Mouse (Mus musculus) heart, adult 8-10 months (tissue): ENCODE data around the gene Faf2. TPM values are rescaled to one million over a fixed set of nuclear protein-coding genes. Genes with fewer than 3 reads are reported as not detected.
"Not testable (repeated sequence)": the region's sequence is repeated elsewhere in the genome, so short reads cannot be mapped to it uniquely, and the experiment has no call there.

ENCODE experiments used
- DNase-seq: peaks from one replicate; pipeline ENCODE4 v3.0.0; 2022; ENCODE audit warnings: low spot score
- total RNA-seq, 4 experiments: library from RNA; stranded (reverse); gene quantifications; 2 replicates each; pipeline ENCODE4 v1.2.4; 2022

Gene Faf2
- total RNA-seq, 4 experiments from 2014 or later: 15.8 to 24.3 (median 21.3) TPM

DNA sequence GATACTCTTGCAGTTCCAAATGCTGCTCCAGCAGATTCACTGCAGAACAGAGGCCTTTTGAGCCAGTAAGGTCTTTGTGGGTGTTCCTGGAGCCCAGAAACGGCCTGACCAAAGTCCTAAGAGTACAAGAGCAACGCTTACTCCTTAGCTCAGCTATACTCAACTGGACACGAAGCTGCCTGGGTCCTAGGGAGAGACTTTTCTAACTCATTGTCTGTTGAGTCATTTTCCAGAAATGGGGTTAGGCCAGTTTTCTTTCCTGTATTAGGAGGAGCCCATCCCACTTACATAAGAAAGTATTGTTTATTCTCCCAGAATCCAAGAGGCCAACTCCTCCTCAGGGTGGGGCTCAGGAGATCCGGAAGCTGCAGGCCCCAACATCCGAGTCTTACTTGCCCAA is 16.2 kb upstream of the Faf2 start:
- DNase-seq: peak; percentile 44

GRCm38 (mm10) chr13:54607204-54607603 is 14.4 kb upstream of the Faf2 start:
- no peak for DNase-seq

DNA sequence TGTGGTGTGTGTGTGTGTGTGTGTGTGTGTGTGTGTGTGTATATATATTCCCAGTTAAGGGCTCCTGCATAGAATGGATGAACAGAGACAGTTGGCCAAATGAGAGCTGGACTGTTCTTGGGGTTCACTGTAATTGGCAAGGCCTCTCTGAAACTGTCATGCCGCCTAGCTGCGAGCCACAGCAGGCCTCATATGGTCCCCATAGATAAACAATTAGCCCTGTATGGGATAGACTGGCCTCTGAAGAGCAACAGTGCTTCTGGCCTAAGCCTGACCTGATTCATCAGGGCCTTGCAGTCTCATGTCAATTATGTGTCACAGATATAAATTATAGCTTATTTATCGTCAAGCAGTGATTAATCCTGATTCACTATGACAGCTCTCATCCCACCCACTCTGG is 13.6 kb upstream of the Faf2 start:
- DNase-seq: no peak

DNA sequence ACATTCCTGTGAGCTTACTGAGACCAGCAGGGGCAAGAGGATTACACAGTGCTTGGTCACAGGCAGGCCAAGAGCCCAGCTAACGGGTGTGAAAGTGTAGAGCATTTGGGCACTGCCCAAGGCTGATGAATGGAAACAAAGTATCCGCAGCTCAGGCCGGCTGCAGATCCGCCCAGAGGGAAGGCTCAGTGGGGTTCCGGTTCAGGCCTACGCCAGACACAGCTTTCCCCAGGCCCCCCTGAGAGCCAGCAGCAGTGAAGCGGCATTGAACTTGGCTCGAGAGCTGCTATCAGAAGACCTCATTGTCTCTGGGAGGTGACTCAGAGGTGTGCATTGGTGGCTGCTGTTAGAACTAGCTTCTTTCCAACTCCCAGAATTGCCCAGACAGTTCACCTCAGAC is 12.9 kb upstream of the Faf2 start:
- DNase-seq: peak; percentile 41

- DNase-seq: no peak
Measured at GRCm38 (mm10) chr13:54609301-54609700, 12.3 kb upstream of the Faf2 start.

- DNase-seq: peak; percentile 38
Measured at GRCm38 (mm10) chr13:54610613-54610971, 11.0 kb upstream of the Faf2 start.

DNA sequence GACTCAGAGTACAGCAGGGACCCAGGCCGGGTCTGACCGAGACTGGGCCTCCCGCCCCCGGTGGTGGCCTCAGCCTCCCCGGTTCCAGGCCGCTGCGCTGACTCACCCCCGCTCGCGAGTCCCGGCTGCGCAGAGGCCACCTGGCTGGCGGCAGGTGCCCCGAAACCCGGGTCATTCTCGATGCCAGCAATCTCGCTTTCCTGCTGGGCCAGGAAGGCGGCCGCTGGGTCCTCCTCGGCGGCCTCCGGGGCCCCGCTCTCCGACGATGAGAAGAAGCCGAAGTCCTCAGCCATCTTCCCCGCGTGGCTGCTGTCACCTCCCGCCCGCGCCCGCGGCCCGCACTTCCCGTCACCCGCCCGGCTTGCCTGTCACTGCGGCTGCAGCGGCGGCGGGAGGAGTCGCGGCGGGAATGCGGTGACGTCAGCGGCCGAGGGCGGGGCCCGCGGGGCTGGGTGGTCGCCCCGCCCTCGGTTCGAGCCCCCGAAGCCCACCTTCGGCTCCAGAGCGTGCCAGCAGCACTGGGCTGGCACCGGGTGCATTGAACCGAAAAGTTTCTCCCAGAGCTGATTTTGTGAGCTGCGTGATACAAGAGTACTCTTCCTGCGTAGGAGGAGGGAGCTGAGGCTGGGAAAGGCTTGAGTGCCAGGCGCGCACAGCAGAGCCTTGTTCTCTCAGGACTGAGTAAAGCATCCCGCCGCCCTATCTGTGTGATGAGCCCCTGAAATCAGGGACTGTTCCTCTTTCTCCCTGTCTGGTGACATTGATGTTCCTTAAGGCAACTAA is 10.4 kb upstream of the Faf2 start, which contains the start of gene Cltb:
TSS of gene Cltb (minus strand) at position 373 of the 783 bp plus-strand sequence.
- DNase-seq: peak; percentile 88

- not testable (repeated sequence) for DNase-seq
Measured at GRCm38 (mm10) chr13:54613141-54613540, 8.4 kb upstream of the Faf2 start.

- no peak for DNase-seq
Measured at GRCm38 (mm10) chr13:54616307-54616706, 5.3 kb upstream of the Faf2 start.

DNA sequence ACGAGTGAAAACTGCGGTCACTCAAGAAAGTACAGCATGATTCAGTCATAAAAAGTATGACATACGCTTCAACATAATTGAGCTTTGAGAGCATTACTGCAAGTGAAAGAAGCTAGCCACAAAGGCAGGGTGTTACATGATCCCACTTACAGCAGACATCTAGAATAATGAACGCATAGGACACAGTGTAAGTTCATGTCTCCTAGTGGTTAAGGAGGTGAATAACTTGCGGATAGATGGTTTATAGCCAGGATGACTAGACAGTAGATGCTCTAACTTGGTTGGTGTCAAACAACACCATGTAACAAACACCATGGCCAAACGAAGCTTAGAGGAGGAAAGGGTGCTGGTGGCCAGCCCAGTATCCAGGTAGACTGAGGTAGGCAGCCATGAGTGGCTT is 4.6 kb upstream of the Faf2 start:
- no peak for DNase-seq

DNA sequence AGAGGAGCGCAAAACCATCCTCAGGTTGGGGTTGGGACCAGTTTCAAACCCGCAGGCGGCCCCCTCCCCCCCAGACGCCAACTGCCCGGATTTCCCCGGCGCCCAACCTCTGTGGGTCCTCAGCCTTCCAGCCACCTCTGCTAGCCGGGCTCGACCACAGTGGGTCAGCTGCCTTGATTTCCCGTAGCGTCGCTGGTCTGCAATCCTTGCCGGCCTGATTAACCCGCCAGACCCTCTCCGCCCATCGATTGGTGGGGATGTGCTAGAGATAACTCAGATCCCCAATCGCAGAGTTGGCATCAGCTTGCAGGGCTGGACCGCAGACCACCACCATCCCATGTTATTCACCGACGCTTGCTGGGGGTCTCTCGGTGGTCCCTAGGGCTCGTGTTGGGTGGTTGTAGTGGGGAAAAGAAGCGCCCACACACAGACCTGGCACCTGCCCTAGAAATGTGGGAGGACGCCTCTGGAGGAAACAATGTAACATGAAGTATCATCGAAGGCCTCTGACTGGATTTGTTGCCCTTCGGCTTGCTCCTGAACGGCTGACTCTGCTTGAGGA is 457 bp downstream of the Faf2 start:
- no peak for DNase-seq

DNA sequence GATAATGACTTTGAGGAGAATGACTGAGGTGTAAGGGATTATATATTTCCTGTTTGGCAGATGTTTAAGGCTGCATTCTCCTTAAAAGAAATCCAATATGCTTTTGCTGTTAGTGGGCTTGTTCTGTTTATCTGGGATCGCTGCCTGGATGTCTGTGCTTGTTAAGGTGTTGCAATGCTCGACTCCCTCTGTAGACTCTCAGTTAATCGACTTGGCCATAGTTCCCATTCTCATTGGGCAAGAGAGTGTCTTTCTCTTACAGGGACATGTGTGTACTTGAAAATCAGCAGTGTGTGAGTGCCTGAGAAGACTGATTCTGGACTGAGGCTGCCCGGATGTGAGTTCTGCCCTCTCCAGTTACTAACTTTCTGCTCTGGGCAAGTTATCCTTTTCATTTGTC is 7.5 kb downstream of the Faf2 start:
- DNase-seq: no peak

DNA sequence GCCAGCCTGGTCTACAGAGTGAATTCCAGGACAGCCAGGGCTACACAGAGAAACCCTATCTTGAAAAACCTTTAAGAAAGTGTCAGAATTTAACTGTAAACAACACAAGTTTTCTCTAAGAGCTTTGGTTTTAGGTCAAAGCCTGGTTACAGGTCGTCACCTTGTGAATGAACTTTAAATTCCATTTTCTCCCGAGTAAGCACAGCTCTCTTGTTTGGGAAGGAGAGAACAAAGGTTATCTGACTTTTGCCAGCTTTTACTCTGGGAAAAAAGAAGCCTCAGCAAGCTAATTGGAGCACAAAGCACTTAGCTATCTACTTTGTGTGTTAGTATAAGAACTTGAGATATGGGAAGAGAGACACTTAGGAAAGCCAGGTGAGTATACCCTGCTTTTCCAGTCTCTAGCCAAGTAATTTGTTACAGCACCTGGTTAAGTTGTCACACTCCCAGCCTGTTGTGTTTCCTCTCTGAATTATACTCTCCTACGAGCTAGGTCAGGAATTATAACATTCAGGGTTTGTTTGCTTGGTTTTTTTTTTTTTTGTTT is 11.2 kb downstream of the Faf2 start:
- no peak for DNase-seq

DNA sequence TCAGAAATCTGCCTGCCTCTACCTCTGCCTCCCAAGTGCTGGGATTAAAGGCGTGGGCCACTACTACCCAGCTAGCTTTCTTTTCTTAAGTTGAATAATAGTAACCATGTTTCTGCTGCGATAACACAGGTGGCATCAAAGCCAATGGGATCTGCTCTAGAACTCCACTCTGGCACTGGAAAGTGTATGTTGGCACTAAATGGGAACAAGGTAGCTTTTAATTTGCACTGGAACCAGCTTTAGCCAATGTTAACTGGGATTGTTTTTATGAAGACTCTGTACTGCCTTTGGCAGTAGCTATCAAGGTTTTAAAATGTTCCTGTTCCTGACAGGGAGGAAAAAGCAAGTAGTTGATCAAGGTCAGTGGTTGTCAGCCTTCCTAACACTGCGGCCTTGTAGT is 13.4 kb downstream of the Faf2 start:
- DNase-seq: no peak

DNA sequence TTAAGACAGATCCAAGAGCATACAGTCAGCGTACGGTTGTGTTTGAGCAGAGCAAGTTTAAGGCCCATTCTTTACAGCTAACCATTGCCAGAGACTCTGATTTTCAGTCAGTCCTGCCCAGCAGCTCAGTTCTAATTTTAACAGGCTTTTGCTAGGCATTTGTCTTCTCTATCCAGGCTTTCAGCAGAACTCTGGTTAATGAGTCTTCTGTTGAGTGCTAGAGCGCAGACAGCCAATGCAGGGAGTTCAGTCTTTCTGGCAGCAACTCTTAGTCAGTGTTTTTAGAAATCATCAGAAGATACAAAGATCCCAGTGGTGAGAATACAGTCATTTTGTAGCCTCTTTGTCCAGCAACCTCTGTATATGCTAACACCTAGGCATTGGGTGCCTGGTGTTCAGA is 28.9 kb downstream of the Faf2 start:
- DNase-seq: no peak

GRCm38 (mm10) chr13:54660877-54661276 is 39.3 kb downstream of the Faf2 start:
- no peak for DNase-seq

DNA sequence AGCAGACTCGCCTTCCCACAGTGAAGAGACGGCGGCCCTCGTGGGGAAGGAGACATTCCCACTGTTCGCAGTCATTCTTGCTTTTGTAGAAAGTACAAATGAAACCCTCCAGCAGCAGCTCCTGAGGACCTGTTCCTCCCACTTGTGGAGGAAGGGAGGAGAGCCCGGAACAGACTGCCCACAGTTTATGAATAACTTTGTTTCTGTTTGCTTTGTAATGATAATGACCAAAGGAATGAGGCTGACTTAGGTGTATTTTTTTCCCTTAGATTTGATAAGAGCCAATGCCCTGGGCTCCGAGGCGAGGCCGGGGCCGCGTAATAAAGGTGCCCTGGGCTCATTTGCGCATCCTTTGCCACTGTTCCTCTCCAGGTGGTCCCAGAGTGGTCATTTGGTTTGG is 39.8 kb downstream of the Faf2 start:
- DNase-seq: no peak

DNA sequence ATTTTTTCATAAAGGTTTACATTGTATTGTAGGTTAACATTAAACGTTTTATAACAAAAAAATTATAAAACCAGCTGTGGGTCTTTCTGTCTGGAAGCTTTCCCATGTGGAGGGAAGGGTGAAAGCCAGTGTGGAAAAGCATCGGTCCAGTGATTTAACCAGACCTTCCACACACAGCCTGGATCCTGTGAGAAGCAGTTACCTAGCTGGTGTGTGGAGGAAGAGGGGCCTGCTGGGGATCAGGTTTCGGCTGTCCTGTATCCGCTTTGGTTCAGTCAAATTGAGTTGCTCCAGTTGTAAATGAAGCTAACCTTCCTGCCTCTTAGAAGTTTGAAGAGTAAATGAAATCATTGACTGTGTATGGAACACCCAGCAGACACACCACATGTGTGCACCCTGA is 42.4 kb downstream of the Faf2 start:
- no peak for DNase-seq

DNA sequence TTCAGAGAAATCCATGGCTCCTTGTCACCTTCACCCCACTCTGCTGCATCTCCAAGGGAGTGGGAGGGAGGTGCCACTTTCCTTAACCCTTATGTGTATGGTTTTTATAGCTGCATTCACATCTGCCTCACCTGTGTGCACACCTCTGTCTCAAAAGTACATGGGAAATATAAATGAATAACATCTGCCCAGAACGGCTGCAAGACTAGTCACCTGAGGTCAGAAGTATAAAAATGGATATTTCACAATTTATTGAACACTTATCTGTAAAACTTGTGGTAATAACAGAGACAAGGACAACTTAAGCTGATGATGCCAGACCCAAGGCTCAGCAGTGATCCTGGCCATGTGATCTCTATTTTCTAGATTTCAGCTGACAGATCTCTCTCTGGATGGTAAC is 42.9 kb downstream of the Faf2 start:
- no peak for DNase-seq

- no peak for DNase-seq
Measured at GRCm38 (mm10) chr13:54665062-54665461, 43.5 kb downstream of the Faf2 start.

GRCm38 (mm10) chr13:54670491-54670890 is 48.9 kb downstream of the Faf2 start:
- DNase-seq: no peak

- DNase-seq: no peak
Measured at GRCm38 (mm10) chr13:54675895-54676590, 54.5 kb downstream of the Faf2 start.

DNA sequence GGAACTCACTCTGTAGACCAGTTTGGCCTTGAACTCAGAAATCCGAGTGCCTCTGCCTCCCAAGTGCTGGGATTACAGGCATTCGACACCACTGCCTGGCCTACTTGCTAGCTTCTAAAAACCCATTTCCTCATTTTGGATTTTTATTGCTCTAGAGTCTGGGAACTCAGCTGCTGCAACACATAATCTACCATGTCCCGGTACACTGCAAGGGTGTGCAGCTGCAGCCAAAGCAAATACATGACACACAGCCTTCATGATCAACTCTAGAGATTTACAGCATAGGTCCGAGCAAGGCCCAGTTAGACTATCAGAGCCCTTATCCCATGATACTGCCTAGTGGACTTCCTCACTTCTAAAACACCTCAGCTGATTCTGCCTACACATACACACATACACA is 56.7 kb downstream of the Faf2 start:
- no peak for DNase-seq
